Mouse (Mus musculus) effector memory CD4-positive, alpha-beta T cell, adult 7 months (primary cell): Measurements from ENCODE around the gene Ces1e. TPM values are rescaled to one million over a fixed set of nuclear protein-coding genes. Genes with fewer than 3 reads are reported as not detected.

Source experiments
- polyA plus RNA-seq: library from polyadenylated mRNA; unstranded; fragments of 100-300 nt; shearing (Covaris generic); gene quantifications from one replicate; pipeline ENCODE4 v1.2.1, GENCODE M21; 2017

Gene Ces1e
- not detected for polyA plus RNA-seq

GRCm38 (mm10) chr8:93229446-93229845, at the start of gene Ces1e:
Ces1e (minus strand) TSS chr8:93229619.

GRCm38 (mm10) chr8:93197685-93198525, 31.5 kb downstream of the Ces1e start, which contains the start of gene Ces1d:
Ces1d (minus strand) TSS chr8:93197838.

Other genes starting within 250 kb of the Ces1e start
- gene Ces1a, start 181.4 kb downstream of the Ces1e start, polyA plus RNA-seq: not detected
- not detected for gene Ces1b, start 149.6 kb downstream of the Ces1e start, polyA plus RNA-seq
- gene Ces1c, start 98.3 kb downstream of the Ces1e start, polyA plus RNA-seq: not detected
- not detected for gene Ces1d, start 31.8 kb downstream of the Ces1e start, polyA plus RNA-seq
- gene Ces1f, start 50.1 kb upstream of the Ces1e start, polyA plus RNA-seq: not detected
- gene Ces1g, start 107.7 kb upstream of the Ces1e start, polyA plus RNA-seq: not detected
- gene Ces1h, start 150.1 kb upstream of the Ces1e start, polyA plus RNA-seq: not detected